Mouse (Mus musculus) spleen, postnatal 4 days (tissue): ENCODE measurements around the gene Lnp1.
"Not testable (repeated sequence)": the region's sequence is repeated elsewhere in the genome, so short reads cannot be mapped to it uniquely, and the experiment has no call there.

ENCODE experiments used
- DNase-seq, 2 experiments: peaks; one replicate each; pipeline ENCODE4 v3.0.0; 2022; ENCODE audit warnings: low spot score in 2 of 2

Lnp1 gene

DNA sequence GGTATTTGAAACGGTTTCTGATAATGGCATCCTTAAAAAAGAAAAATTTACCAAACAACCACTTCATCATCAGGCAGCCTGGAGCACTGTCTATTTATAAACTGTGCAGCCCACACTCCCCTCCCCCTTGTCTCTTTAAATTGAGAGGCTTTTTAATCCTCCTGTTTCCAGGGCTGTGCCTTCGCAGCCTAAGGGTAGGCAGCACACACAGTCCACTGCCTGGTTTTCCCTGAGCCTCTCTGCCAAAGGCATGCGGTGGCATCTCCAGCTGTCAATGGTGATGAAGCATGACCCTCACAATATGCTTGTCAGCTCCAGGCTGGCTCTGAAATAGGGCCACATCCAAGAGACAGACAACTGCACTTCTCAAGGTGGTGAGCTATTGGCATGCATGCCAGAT, at the start of gene Lnp1:
Gene Lnp1, minus strand, starts transcription at position 39 of the 400 bp plus-strand sequence.
- no peak for DNase-seq

DNA sequence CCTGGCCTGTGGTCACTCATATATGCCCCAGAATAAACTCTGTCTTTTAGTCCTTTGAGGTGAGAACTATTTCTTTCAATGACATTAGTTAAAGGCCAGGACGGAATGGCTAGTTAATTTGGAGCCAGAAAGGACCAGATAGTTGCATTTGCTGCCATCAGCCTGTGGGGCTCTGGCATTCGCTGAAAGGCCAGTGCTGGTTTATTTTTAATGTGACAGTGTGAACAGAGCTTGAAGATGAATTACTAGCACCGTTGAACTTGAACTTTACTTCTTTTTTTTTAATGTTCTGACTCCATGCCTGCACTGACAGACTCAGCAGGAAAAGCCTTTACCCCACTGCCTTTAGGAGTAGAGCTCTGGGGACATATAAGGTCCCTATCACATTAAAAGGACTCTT, 46.8 kb upstream of the Lnp1 start:
- no peak for DNase-seq

DNA sequence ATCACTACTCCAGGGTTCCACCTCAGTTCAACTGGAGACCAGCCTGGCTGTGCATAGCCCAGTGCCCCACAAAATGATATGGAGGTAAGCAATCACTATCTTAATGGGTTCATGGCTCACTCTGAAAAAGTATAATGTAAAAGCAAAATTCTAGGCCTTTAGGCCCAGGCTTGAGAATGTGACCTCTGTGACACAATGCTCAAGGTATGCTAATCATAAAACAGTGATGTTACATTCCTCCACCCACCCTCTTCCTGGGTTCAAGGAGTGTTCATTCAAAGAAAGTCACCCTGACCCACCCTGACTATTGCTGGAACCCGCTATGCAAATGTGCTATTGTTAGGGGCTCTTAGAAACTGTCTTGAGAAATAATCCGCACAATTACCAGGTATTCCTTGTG, 30.4 kb upstream of the Lnp1 start:
- not testable (repeated sequence) for DNase-seq

DNA sequence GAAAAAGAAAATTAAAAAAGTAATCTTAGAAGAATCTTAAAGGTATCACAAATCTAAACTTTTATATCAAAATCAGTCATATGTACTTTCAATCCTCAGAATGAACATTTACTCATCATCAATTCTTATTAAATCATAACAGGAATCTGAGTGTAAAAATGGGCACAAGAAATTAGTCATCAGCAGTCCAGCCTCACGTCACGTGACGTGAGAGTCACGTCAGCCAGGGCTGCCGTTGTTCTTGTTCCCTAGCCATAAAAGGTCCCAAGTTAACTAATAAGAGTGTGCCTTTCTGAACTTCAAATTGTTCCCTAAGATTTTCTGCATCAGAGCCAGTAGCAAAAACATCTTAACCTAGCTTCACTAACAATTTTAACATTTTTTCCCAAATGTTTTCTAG, 21.2 kb upstream of the Lnp1 start:
- no peak for DNase-seq

DNA sequence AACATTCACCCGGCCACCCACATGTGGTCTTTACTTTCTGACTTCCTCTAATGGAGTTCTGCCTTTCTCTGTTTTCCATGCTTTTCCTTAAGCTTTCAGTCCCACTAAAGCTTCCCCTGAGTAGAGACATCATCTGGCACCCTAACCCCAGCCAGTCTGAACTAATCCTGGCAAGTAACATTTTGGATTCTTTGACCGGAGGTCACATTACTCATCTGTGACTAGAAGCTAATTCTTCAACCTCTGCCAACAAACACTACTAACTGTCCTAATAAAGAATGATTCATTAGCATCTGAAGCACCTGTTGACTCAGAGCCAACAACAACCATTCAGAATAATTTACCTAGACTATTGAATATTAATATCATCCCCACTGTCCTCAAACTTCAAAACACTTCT, 14.5 kb upstream of the Lnp1 start:
- no peak for DNase-seq

DNA sequence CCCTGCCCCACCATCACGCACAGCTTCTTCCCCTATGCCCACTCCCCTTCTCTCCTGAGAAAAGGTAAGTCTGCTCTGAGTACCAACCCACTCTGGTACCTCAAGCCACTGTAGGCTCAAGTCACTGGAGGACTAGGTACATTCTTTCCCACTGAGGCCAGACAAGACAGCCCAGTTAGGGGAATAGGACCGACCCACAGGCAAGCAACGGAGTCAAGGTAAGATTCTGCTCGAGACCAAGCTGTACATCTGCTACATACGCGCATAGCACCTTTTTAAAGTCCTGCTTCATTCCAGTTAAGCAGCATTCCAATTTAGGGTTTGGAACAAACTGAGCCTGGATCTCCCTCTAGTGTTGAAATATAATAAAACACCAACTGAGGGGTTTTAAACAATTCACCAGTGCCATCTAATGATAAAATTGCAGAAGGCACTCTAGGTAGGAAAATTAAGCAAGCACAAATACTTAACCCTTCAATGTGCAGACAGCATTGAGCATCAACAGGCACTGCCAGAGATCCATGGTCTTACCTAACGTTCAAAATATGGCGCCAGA, 7.7 kb downstream of the Lnp1 start:
- DNase-seq, result no peak

DNA sequence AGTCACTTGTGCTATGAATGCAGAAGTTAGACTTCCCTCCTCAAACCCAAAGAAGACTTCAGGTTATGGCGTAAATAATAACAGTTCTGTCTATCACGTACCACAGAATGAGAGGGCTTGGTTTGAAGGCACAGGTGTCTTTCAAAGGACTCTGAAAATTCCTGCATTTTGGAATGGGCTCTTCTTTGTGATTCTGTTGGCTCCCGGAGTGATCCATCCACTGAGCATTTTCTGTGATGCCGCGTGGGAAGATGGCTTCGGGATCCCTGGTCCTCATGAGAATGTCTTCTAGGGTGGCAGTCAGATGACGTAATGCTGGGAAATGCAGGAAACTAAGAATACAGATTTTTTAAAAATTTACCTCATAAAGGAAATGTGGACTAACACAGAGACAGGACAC, 10.6 kb downstream of the Lnp1 start:
- DNase-seq, result no peak

DNA sequence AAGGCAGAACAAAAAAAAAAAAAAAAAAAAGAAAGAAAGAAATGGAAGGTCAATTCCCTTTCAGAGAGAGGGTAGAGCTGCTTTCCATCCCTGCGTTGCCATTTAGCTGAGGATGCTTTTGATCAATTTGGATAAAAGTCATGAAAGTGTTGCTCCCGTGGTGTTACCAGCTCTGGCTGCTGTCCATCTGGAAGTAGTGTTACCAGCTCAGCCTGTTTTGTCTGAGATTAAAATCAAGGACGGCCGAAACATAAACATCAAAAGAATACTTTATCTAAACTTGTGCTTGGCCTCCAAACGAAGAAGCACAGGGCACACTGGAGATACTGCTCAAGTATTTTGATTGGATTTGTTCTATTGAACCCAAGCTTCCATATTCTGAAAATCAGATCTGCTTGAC, 18.9 kb downstream of the Lnp1 start:
- no peak for DNase-seq

DNA sequence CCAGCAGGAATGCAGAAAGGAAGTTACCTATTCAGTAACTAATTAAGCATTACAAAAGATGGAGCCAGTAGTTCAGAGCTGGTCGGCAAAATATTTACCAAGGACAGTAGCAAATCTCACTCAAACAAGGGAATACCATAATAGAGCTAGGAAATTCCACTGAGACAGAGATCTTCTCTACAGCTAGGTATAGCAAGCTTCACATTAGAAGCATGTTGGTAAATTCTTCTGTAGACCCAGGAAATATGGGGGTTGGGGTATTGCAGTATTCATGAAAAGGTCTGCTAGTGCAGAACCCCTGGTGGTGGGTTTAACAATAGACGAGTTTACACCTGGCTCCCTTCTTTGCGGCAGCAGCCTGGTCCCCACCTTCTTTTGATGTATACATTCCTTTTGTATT, 25.7 kb downstream of the Lnp1 start:
- not testable (repeated sequence) for DNase-seq

DNA sequence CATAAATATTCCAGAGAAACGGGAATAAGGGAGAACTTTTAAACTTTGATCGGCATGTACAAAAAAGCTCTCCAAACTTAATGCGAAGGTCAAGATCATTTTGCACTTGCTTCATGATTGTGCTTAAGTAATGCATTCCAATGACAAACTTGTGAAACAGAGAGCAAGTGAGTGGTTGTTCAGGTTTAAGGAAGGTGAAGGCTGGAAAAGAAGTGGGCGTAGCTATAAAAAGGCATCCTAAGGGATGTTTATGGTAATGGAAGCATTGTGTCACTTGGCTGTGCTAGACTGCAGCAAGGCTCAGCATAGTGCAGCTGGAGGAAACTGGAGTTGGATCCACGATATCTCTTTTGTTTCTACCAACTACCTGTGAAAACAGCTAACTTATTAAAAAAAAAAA, 36.3 kb downstream of the Lnp1 start:
- DNase-seq, result no peak

DNA sequence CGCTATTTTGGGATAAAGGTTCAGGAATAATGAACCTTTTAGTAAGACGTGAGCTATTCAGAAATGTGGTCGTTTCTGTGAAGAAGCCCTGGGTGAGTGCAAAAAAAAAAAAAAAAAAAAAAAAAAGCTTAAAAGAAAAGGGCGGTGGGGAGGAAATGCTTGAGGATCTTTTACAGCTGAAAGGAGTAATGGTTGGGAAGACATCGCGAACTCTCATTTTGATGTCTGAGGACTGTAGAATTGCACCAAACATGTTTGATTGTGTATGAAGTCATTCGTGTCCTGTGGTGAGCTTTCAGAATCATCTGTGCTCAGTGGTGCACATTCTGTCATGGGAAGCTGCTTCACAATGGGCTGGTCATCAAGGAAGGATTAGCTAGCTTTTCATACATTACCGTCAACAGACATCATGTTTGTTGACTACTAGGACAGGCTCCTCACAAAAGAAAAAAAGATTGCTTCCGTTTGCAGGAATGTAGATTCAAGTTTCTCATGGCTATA, 41.2 kb downstream of the Lnp1 start:
- DNase-seq, result no peak

DNA sequence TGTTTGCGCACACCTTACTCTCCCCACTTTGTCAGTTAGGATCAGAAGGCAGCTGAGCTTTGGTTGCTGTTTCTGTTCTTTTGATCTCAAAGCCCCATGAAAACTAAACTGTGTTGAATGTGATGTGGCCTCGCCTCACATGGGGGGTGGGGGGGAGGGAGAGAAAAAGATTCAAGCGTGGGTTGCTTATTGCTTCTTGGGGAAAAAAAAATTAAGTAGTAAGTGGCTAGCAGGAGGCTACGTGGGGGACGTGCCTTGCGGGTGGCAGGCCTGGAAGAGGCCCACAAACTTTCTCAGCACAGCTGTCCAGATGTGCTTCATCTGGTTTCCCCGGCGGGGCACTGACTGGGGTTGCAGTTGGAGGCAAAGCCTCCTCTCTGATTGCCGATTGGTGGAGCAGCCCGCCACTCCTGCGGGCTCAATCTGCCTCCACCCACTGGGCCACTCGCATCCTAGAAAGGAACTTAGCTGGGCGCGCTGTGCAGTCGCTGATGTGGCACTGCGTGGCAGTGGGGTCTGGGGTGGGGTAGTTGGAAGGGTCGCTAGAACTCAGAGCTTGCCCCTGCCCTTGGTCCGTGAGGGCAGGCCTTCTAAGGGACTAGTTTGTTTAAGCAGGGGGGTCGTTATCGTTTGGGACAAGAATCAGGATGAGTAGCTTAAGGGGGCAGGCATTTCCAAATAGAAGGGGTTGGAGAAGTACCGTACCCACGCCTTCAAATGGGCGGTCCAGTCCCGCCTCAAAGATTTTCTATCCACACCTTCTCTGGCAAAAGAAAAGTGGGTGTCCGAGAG, 41.8 kb downstream of the Lnp1 start, which contains the start of gene Tmem45a:
Gene Tmem45a, minus strand, starts transcription at position 343 of the 792 bp plus-strand sequence.
- DNase-seq, result peak; percentile 47 to 71

DNA sequence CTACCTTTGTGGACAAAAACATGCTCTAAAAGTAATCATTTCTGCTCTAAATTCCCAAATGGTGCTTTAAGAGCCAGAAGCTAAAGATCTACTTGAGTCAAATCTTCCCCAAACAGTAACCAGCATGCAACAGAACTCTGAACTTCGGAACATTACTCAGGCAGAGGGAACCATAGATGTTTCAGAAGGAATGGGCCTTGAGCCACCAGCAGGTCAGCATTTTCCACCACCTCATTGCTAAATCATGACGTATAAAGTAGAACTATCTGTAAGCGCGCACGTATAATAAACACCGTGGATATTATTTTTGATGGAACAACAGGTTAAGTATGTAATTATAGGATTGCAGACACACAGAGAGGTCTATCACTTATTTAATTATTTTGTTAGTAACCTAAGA, 43.0 kb downstream of the Lnp1 start:
- no peak for DNase-seq

DNA sequence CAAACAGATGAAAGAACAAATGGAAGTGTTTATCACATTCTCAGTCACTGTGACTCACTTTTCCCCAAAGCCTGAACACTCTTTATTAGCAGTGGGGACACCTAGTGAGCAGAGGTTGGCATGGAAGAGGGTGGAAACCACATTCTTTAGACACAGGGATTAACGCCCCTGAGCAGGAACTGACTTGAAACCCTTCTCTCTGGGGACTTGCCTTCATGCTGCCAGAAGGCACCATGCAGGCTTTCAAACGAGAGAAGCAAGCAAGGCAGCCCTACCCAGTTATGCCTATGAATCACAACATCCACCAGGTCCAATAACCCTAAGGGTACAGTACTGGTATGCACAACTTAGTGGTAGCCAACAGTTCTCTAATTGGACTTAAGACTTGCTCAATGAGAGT, 54.5 kb downstream of the Lnp1 start:
- no peak for DNase-seq

DNA sequence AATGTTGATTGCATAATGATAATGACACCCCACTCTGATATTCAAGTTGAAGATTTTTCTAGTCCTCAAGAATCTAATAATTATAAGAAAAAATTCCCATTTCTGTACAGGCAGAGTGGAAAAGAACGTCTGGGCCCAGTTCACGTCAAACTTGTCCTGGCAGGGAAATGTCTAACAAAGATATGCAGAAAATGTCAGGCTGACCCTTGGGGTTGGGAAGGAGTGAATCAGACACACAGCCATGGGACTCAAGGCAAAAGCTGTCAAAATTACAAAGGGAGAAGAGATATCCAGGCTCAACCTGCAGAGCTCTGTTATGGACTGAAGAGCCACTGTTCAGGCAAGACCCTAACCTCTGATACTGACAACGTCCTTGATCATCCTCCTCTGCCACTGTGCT, 57.4 kb downstream of the Lnp1 start:
- DNase-seq, result no peak

DNA sequence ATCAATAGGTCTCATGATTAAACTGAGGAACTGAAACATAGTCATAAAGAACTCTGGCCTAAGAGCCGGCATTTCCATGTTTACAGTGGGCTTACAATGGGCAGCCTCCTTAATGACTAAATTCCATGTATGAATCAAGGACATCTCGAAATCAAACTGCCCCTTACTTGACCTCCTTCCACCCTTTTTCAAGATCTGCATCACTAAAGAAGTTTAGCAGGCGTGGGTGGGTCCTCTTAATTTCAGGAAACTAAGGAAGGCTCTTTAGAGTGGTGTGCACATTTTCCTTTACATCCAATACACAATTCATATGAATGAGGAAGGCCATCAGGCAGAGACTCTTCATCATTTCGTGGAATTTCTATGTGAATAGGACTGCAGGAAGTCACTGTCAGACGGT, 59.5 kb downstream of the Lnp1 start:
- no peak for DNase-seq

DNA sequence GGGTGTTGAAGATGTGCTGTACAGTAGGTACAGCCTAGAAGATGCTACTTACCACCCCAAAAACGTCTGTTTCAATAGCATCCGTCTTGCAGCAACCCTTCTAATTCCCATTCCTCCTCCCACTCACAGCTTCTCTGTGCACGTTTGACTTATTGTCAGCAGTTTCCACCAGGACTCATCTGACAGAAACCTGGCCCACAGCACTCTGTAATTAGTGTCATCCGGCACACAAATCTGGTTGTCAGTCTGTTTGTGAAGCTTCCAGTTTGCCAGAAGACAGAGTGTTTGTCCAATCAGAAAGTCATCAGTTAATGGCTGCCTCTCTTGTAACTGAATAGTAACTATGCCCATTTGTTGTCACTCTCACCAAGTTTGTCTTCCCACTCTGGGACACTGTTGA, 60.3 kb downstream of the Lnp1 start:
- no peak for DNase-seq
